Mouse (Mus musculus): Measurements from ENCODE around the gene Gm2897. TPM values are rescaled to one million over a fixed set of nuclear protein-coding genes. Genes with fewer than 3 reads are reported as not detected.
"Not testable (repeated sequence)": the region's sequence is repeated elsewhere in the genome, so short reads cannot be mapped to it uniquely, and the experiment has no call there.

Gm2897 gene
- polyA plus RNA-seq (2014; fragmentation: Nextera tagmentation; extraction: Ambion mirVana), result 5.0 and 6.2 TPM in 2 replicates

DNA sequence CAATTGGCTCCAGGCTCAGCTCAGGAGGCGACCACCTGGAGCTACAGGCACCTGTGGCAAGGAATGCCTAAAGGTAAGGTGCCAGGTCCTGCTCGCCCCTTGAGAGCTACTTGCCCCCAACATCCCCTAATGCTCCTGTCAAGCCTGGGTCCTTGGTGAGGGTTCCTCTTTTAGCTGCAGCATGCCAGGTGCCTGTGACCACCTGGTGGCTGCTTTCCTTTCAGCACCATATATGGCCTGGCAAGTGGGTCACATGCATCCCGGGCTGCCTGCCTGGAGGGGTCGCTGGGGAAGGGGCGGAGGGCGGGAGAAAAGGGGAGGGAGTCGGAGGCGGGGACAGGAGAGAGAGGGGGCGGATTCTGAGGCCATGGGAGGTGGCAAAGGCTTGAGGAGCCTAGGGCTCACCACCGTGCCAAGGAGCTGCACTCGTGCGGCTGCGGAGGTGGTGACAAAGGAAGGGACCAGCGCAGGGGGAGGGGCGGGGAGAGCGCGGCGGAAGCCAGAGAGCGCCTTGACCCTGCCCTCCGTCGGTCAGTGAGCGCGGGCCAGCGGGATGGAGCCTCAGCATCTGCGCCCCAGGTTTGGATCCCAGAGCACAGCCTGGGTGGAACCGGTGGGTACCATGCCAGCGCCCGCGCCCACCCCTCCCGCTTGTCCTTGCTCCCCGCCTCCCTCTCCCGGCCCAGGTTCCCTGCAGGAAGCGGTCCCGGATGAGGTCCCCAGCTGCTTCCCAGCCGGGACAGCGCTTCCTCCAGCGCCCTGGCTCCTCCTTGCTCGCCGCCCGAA lies at the start of gene Gm2897:
Gene Gm2897 (plus strand): TSS at position 559 of the 786 bp plus-strand sequence.
- not testable (repeated sequence) for H3K27ac ChIP-seq (ENCODE audit: low read depth, low read length); H3K36me3 ChIP-seq (ENCODE audit: control insufficient read depth, insufficient read depth, low read length); H3K4me1 ChIP-seq (ENCODE audit: control insufficient read depth, insufficient read depth, low read length); H3K9me3 ChIP-seq (ENCODE audit: control insufficient read depth, low read length); H3K27me3 ChIP-seq (ENCODE audit: control insufficient read depth, insufficient read depth, low read length)
- WGBS, result 3% methylated on average over 21 of the region's 40 CpGs
- peak; percentile 93 for DNase-seq (ENCODE audit: low spot score, missing footprints)
- Histone ChIP-seq H3K9ac (ENCODE audit: low read length) (peak within 1 kb of the TSS; percentile 69), H3K4me2 (peak within 1 kb of the TSS; percentile 50), H3K4me3 (ENCODE audit: low read depth, low read length) (peak within 1 kb of the TSS; percentile 44)
- ATAC-seq (ENCODE audit: low FRiP score), result peak; percentile 82

DNA sequence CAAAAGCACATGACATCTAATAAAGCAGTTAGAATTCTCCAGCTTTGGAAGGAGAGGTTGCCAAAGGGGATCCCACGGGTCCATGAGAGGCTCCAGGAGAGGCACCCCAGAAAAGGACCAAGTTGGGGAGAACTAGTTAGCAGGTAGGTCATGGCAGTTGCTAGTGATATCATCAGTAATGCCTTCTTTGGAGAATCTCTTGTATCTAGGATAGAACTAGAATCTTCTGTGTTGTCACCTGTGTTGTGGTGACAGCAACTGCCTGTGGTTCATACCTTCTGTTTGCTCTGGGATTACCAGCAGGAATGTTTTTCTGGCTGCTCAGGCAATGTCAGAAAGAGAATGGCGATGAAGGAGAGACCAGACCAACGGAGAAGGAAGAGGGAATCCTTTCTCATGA lies 19.4 kb upstream of the Gm2897 start, which contains the start of gene Gm2888:
Gene Gm2888 (plus strand): TSS at position 301 of the 400 bp plus-strand sequence.
- H3K4me3 ChIP-seq (ENCODE audit: low read depth, low read length); H3K36me3 ChIP-seq (ENCODE audit: control insufficient read depth, insufficient read depth, low read length); H3K9me3 ChIP-seq (ENCODE audit: control insufficient read depth, low read length); H3K27ac ChIP-seq (ENCODE audit: low read depth, low read length); H3K9ac ChIP-seq (ENCODE audit: low read length); ATAC-seq (ENCODE audit: low FRiP score); H3K4me1 ChIP-seq (ENCODE audit: control insufficient read depth, insufficient read depth, low read length); DNase-seq (ENCODE audit: low spot score, missing footprints); H3K4me2 ChIP-seq; H3K27me3 ChIP-seq (ENCODE audit: control insufficient read depth, insufficient read depth, low read length): not testable (repeated sequence)
- WGBS, result 71% methylated on average over 2 of the region's 3 CpGs

DNA sequence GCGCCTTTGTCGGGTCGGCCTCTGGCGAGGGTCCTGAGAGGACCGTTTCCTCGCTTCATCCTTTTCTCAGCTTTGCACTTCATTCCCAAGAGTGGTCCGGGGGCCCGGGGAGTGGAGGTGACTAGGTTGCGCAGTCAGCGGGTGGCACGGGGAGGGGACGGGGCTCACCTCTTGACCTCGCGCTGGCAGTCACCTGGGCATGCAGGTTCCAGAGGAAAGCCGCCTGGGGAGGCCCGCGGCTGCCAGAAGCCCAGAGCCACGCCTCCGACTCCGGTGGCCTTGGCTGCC lies 372 bp downstream of the Gm2897 start:
- Histone ChIP-seq H3K4me2 (peak overlapping the region; percentile 50), H3K9ac (ENCODE audit: low read length) (peak overlapping the region; percentile 69; the same call in 1 of the 2 replicates), H3K4me3 (ENCODE audit: low read depth, low read length) (peak overlapping the region; percentile 44)
- H3K9me3 ChIP-seq (ENCODE audit: control insufficient read depth, low read length); H3K36me3 ChIP-seq (ENCODE audit: control insufficient read depth, insufficient read depth, low read length); H3K4me1 ChIP-seq (ENCODE audit: control insufficient read depth, insufficient read depth, low read length); ATAC-seq (ENCODE audit: low FRiP score); H3K27me3 ChIP-seq (ENCODE audit: control insufficient read depth, insufficient read depth, low read length); H3K27ac ChIP-seq (ENCODE audit: low read depth, low read length): not testable (repeated sequence)
- DNase-seq (ENCODE audit: low spot score, missing footprints), result peak; percentile 92
- 1% methylated on average over 16 of the region's 20 CpGs for WGBS

DNA sequence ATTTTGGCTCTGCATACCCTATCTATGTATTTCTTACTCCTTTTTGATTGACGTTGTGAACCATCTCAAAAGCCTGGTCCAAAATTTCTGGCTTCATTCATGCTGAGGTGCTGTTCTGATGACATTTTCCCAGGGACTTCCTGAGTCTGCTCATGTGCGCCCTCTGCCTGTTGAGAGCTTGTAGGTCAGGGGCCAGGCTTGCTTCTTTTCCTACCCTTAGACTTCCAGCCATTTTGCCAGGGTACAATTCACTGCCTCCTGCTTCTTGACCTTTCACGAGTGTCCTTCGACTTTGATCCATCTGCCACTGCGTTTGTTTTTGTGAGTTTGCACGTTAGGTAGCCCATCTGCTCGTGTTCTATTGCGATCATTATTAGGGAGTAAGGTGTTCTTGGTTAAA lies 1.0 kb downstream of the Gm2897 start:
- not testable (repeated sequence) for H3K4me3 ChIP-seq (ENCODE audit: low read depth, low read length); ATAC-seq (ENCODE audit: low FRiP score); H3K36me3 ChIP-seq (ENCODE audit: control insufficient read depth, insufficient read depth, low read length); H3K4me1 ChIP-seq (ENCODE audit: control insufficient read depth, insufficient read depth, low read length); H3K9ac ChIP-seq (ENCODE audit: low read length); H3K27ac ChIP-seq (ENCODE audit: low read depth, low read length); H3K4me2 ChIP-seq; H3K27me3 ChIP-seq (ENCODE audit: control insufficient read depth, insufficient read depth, low read length); H3K9me3 ChIP-seq (ENCODE audit: control insufficient read depth, low read length); DNase-seq (ENCODE audit: low spot score, missing footprints)
- WGBS, result 4% methylated on average over 5 of the region's 8 CpGs

- not testable (repeated sequence) for H3K4me3 ChIP-seq (ENCODE audit: low read depth, low read length); H3K9me3 ChIP-seq (ENCODE audit: control insufficient read depth, low read length); H3K27ac ChIP-seq (ENCODE audit: low read depth, low read length); H3K9ac ChIP-seq (ENCODE audit: low read length); DNase-seq (ENCODE audit: low spot score, missing footprints); H3K4me2 ChIP-seq; H3K36me3 ChIP-seq (ENCODE audit: control insufficient read depth, insufficient read depth, low read length); H3K4me1 ChIP-seq (ENCODE audit: control insufficient read depth, insufficient read depth, low read length); H3K27me3 ChIP-seq (ENCODE audit: control insufficient read depth, insufficient read depth, low read length); ATAC-seq (ENCODE audit: low FRiP score)
- WGBS, result 96% methylated on average over 7 of the region's 25 CpGs
Measured at GRCm38 (mm10) chr14:3116051-3116450, 67.0 kb downstream of the Gm2897 start.

Other genes with a start within 250 kb of the Gm2897 start
- not detected in 2 replicates for gene Gm2888, start 19.3 kb upstream of the Gm2897 start, polyA plus RNA-seq (2014; fragmentation: Nextera tagmentation; extraction: Ambion mirVana)
- gene Gm10340, start 84.7 kb downstream of the Gm2897 start, polyA plus RNA-seq (2014; fragmentation: Nextera tagmentation; extraction: Ambion mirVana), result not detected in 2 replicates
- gene Gm5795, start 139.0 kb downstream of the Gm2897 start, polyA plus RNA-seq (2014; fragmentation: Nextera tagmentation; extraction: Ambion mirVana), result not detected in 2 replicates
- 8.3 and 10.5 TPM in 2 replicates for gene D830030K20Rik, start 159.2 kb downstream of the Gm2897 start, polyA plus RNA-seq (2014; fragmentation: Nextera tagmentation; extraction: Ambion mirVana)